Mouse (Mus musculus) layer of hippocampus, adult 2 months (tissue): ENCODE measurements around the gene Serpine2. TPM values are rescaled to one million over a fixed set of nuclear protein-coding genes. Genes with fewer than 3 reads are reported as not detected.
A peak's percentile ranks its signal among the peaks of the same experiment; 100 is the strongest.

ENCODE experiments used
- DNase-seq, 2 experiments: peaks; one replicate each; pipeline ENCODE4 v3.0.0; 2022; ENCODE audit warnings: low spot score in 2 of 2
- H3K27ac ChIP-seq: fragments of 200-600 bp; 2 replicates; pipeline ENCODE4 v1.8.1; 2022
- H3K4me3 ChIP-seq: fragments of 200-600 bp; 2 replicates; pipeline ENCODE4 v1.8.1; 2022; ENCODE audit warnings: mild to moderate bottlenecking
- CTCF ChIP-seq: fragments of 200-600 bp; conservative IDR thresholded peaks from 2 replicates; pipeline ENCODE4 v1.8.1; 2022; ENCODE audit warnings: antibody characterized with exemption, mild to moderate bottlenecking, moderate library complexity
- total RNA-seq, 2 experiments: library from RNA; stranded (reverse); gene quantifications; 2 replicates each; pipeline ENCODE4 v1.2.3; 2021

The Serpine2 gene
- total RNA-seq, 2 experiments from 2014 or later: 130 to 131 TPM

- Histone ChIP-seq H3K4me3 (no peak overlapping the region), H3K27ac (no peak overlapping the region)
- TF ChIP-seq CTCF: no peak
- no peak for DNase-seq
These were observed 63.9 kb downstream of the Serpine2 start for GRCm38 (mm10) chr1:79797084-79797483.

GRCm38 (mm10) chr1:79786267-79786927, 74.6 kb downstream of the Serpine2 start:
- Histone ChIP-seq H3K4me3 (no peak overlapping the region), H3K27ac (no peak overlapping the region)
- TF ChIP-seq CTCF: peak; percentile 87
- peak; percentile 24 to 55 for DNase-seq

- peak; percentile 70 for TF ChIP-seq CTCF
- Histone ChIP-seq H3K27ac (no peak overlapping the region), H3K4me3 (no peak overlapping the region)
- DNase-seq: no peak
These were observed 78.5 kb downstream of the Serpine2 start for GRCm38 (mm10) chr1:79782433-79782832.

GRCm38 (mm10) chr1:79778011-79778410, 83.0 kb downstream of the Serpine2 start:
- no peak for DNase-seq
- Histone ChIP-seq H3K27ac (no peak overlapping the region), H3K4me3 (no peak overlapping the region)
- TF ChIP-seq CTCF: no peak

GRCm38 (mm10) chr1:79775927-79776458, 85.0 kb downstream of the Serpine2 start, which contains the start of the genes Mrpl44 and Wdfy1:
Mrpl44 (plus strand) TSS chr1:79776018.
Wdfy1 (minus strand) TSS chr1:79776143.
- Histone ChIP-seq H3K27ac (peak within 1 kb of the TSS; percentile 94), H3K4me3 (peak within 1 kb of the TSS; percentile 99)
- peak; percentile 98 to 99 for DNase-seq
- TF ChIP-seq CTCF: peak; percentile 55

GRCm38 (mm10) chr1:79774164-79774780, 86.7 kb downstream of the Serpine2 start:
- no peak for DNase-seq
- no peak for TF ChIP-seq CTCF
- Histone ChIP-seq H3K27ac (no peak overlapping the region), H3K4me3 (no peak overlapping the region)

- TF ChIP-seq CTCF: no peak
- DNase-seq: no peak
- Histone ChIP-seq H3K27ac (no peak overlapping the region), H3K4me3 (no peak overlapping the region)
These were observed 92.7 kb downstream of the Serpine2 start for GRCm38 (mm10) chr1:79768231-79768630.

- DNase-seq: no peak
- no peak for TF ChIP-seq CTCF
- no peak overlapping the region for H3K4me3 ChIP-seq
- no peak overlapping the region for H3K27ac ChIP-seq
These were observed 96.5 kb downstream of the Serpine2 start for GRCm38 (mm10) chr1:79764483-79764882.

- TF ChIP-seq CTCF: no peak
- H3K27ac ChIP-seq: no peak overlapping the region
- no peak overlapping the region for H3K4me3 ChIP-seq
- no peak for DNase-seq
These were observed 96.9 kb downstream of the Serpine2 start for GRCm38 (mm10) chr1:79764031-79764430.

- TF ChIP-seq CTCF: no peak
- peak overlapping the region; percentile 100 for H3K4me3 ChIP-seq
- peak overlapping the region; percentile 93; the same call in 1 of the 2 replicates for H3K27ac ChIP-seq
These were observed 98.4 kb downstream of the Serpine2 start for GRCm38 (mm10) chr1:79762282-79763250.

GRCm38 (mm10) chr1:79761917-79762271, 99.1 kb downstream of the Serpine2 start:
- no peak for DNase-seq
- TF ChIP-seq CTCF: peak; percentile 43
- Histone ChIP-seq H3K4me3 (peak overlapping the region; percentile 100), H3K27ac (peak overlapping the region; percentile 93; the same call in 1 of the 2 replicates)

More at GRCm38 (mm10) chr1:79762282-79763250, 98.4 kb downstream of the Serpine2 start:
- no peak for DNase-seq

GRCm38 (mm10) chr1:79761106-79761916, 99.7 kb downstream of the Serpine2 start:
- no peak for TF ChIP-seq CTCF
- peak; percentile 83 to 85 for DNase-seq

More at GRCm38 (mm10) chr1:79761106-79761916, 99.7 kb downstream of the Serpine2 start:
- peak overlapping the region; percentile 100 for H3K4me3 ChIP-seq
- peak overlapping the region; percentile 93 for H3K27ac ChIP-seq
